In the genomic region with DNA sequence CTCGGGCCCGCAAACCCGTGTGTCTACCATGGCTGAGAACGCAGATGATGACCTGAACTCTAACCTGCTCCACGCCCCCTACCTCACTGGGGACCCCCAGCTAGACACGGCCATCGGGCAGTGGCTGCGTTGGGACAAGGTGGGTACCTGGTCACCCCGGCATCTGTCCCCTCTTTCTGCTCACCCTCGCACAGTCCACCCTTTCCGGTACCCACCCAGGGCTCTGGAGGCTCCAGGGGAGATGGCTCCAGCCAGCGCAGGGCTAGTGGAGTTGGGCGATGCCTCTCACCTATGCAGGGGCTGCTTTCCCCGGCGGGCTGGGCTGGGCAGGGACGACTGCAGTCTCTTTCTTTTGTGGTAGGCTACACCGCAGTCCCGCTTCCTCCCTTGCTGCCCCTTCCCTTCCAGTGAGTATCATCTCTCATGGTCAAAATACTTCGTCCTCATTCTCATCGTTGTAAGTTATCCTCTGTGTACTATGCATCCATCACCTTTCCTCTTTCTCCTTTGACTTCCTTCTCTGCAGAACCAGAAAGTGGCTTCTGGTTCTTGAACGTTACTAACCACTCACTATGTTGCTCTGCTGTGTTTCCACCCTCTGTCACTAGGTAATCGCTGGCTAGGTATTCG, we compare ENCODE assay signal across 8 mouse cellular contexts. TPM values are rescaled to one million over a fixed set of nuclear protein-coding genes. Genes with fewer than 3 reads are reported as not detected.
A peak's percentile ranks its signal among the peaks of the same experiment; 100 is the strongest.
DNase-seq lines count a peak whose midpoint lies in the region; ATAC-seq and TF ChIP-seq lines count a peak whose summit lies in the region.

No protein-coding gene starts in this region.

- no peaks in the 10 kb centered on the region for H3K36me3 ChIP-seq in kidney, embryonic 15.5 days
- H3K36me3 ChIP-seq in ES-E14 (ENCODE audit: control insufficient read depth, insufficient read depth, low read length, poor library complexity, severe bottlenecking) = no peaks in the 10 kb centered on the region
- no peaks in the 10 kb centered on the region for H3K36me3 ChIP-seq in heart, postnatal 0 days (replicated peaks; ENCODE audit: control insufficient read depth, insufficient read depth, low read length)
- no peaks in the 10 kb centered on the region for H3K36me3 ChIP-seq in liver, adult 2 months (ENCODE audit: control insufficient read depth, insufficient read depth, low read length)
- H3K36me3 ChIP-seq in neural tube, embryonic 14.5 days (ENCODE audit: control insufficient read depth, insufficient read depth, low read length) = no peaks in the 10 kb centered on the region

- TF ChIP-seq CTCF in heart, postnatal 0 days (IDR thresholded peaks at IDR 0.05; ENCODE audit: low read depth) = no peak
- no peak for TF ChIP-seq CTCF in liver, adult 2 months (IDR thresholded peaks at IDR 0.05; ENCODE audit: low read depth, low read length)

- H3K9ac ChIP-seq in kidney, embryonic 15.5 days = peak overlapping the region; percentile 63
- peak overlapping the region; percentile 78 for H3K9ac ChIP-seq in ES-E14 (ENCODE audit: insufficient read depth, low read depth, low read length, poor library complexity, severe bottlenecking)
- peak overlapping the region; percentile 66 for H3K9ac ChIP-seq in heart, postnatal 0 days (replicated peaks; ENCODE audit: low read depth, low read length)
- H3K9ac ChIP-seq in liver, adult 2 months (ENCODE audit: low read depth, low read length) = peak overlapping the region; percentile 87
- peak overlapping the region; percentile 84 for H3K9ac ChIP-seq in neural tube, embryonic 14.5 days (replicated peaks; ENCODE audit: low read depth, low read length)

- peak overlapping the region; percentile 98 for H3K4me2 ChIP-seq in kidney, embryonic 15.5 days
- peak overlapping the region; percentile 94 for H3K4me2 ChIP-seq in heart, postnatal 0 days (ENCODE audit: low read depth, low read length)
- H3K4me2 ChIP-seq in neural tube, embryonic 14.5 days (ENCODE audit: low read depth, low read length) = peak overlapping the region; percentile 69

- no peaks in the 10 kb centered on the region for H3K79me2 ChIP-seq in liver, adult 2 months (ENCODE audit: control insufficient read depth, insufficient read depth, low read length)

- H3K9me3 ChIP-seq in kidney, embryonic 15.5 days (replicated peaks) = no peaks in the 10 kb centered on the region
- no peaks in the 10 kb centered on the region for H3K9me3 ChIP-seq in ES-E14 (ENCODE audit: control insufficient read depth, insufficient read depth, low read depth, low read length)
- no peaks in the 10 kb centered on the region for H3K9me3 ChIP-seq in heart, postnatal 0 days (replicated peaks; ENCODE audit: control insufficient read depth, low read length)
- H3K9me3 ChIP-seq in neural tube, embryonic 14.5 days (ENCODE audit: control insufficient read depth, low read length) = no peaks in the 10 kb centered on the region

- peak; percentile 52 for ATAC-seq in kidney, embryonic 15.5 days (replicated peaks; ENCODE audit: low FRiP score)
- peak; percentile 15 for ATAC-seq in heart, postnatal 0 days (ENCODE audit: insufficient read depth, low read depth)
- peak; percentile 66 for ATAC-seq in neural tube, embryonic 14.5 days (ENCODE audit: low read depth)

- peaks cover 2% of the 10 kb centered on the region; the same call in 1 of the 2 replicates for H3K27me3 ChIP-seq in kidney, embryonic 15.5 days
- H3K27me3 ChIP-seq in heart, postnatal 0 days (ENCODE audit: control insufficient read depth, insufficient read depth, low read length) = no peaks in the 10 kb centered on the region
- no peaks in the 10 kb centered on the region for H3K27me3 ChIP-seq in liver, adult 2 months (ENCODE audit: control insufficient read depth, insufficient read depth, low read length)
- H3K27me3 ChIP-seq in neural tube, embryonic 14.5 days (ENCODE audit: control insufficient read depth, insufficient read depth, low read length) = no peaks in the 10 kb centered on the region

- H3K4me3 ChIP-seq in kidney, embryonic 15.5 days (replicated peaks) = peak overlapping the region; percentile 69
- H3K4me3 ChIP-seq in ES-E14 (ENCODE audit: insufficient read depth in 1 of 2, low read depth in 1 of 2, low read length in 2 of 2, poor library complexity in 1 of 2, severe bottlenecking in 1 of 2) = peak overlapping the region; percentile 74 to 82
- H3K4me3 ChIP-seq in heart, postnatal 0 days (ENCODE audit: low read depth, low read length) = peak overlapping the region; percentile 70
- peak overlapping the region; percentile 68 for H3K4me3 ChIP-seq in liver, adult 2 months (ENCODE audit: insufficient read depth, low read depth, low read length)
- H3K4me3 ChIP-seq in neural tube, embryonic 14.5 days (ENCODE audit: low read depth, low read length) = peak overlapping the region; percentile 89

- H3K27ac ChIP-seq in kidney, embryonic 15.5 days = peak overlapping the region; percentile 93
- H3K27ac ChIP-seq in ES-E14 (ENCODE audit: insufficient read depth, low read depth, low read length, poor library complexity, severe bottlenecking) = peak overlapping the region; percentile 2
- H3K27ac ChIP-seq in heart, postnatal 0 days (ENCODE audit: low read depth) = peak overlapping the region; percentile 81
- peak overlapping the region; percentile 49 for H3K27ac ChIP-seq in liver, adult 2 months (replicated peaks; ENCODE audit: insufficient read depth, low read depth, low read length)
- peak overlapping the region; percentile 89 for H3K27ac ChIP-seq in neural tube, embryonic 14.5 days (ENCODE audit: low read depth, low read length)

- no peak for DNase-seq in kidney, adult 9 months
- no peak for DNase-seq in ES-E14 (ENCODE audit: low read depth, low spot score)
- DNase-seq in c-Kit-positive CD71-positive TER-119-positive erythroid progenitor cells, embryonic 14.5 days (ENCODE audit: low spot score) = peak; percentile 25
- no peak for DNase-seq in heart, postnatal 0 days (ENCODE audit: low spot score)
- DNase-seq in liver, adult 2 months (ENCODE audit: extremely low read depth, low read depth, low spot score) = no peak
- no peak for DNase-seq in frontal cortex, adult 2 months (ENCODE audit: extremely low spot score in 1 of 2, low spot score in 1 of 2)

- peaks cover 10% of the 10 kb centered on the region for H3K4me1 ChIP-seq in kidney, embryonic 15.5 days
- no peaks in the 10 kb centered on the region; a peak in 1 of 4 replicates for H3K4me1 ChIP-seq in ES-E14 (ENCODE audit: control insufficient read depth in 2 of 2, insufficient read depth in 2 of 2, low read length in 2 of 2, poor library complexity in 1 of 2)
- H3K4me1 ChIP-seq in heart, postnatal 0 days (ENCODE audit: control insufficient read depth, insufficient read depth) = no peaks in the 10 kb centered on the region
- peaks cover 7% of the 10 kb centered on the region for H3K4me1 ChIP-seq in liver, adult 2 months (ENCODE audit: control insufficient read depth, insufficient read depth, low read length)
- H3K4me1 ChIP-seq in neural tube, embryonic 14.5 days (ENCODE audit: control insufficient read depth, insufficient read depth, low read length) = peaks cover 3% of the 10 kb centered on the region; the same call in 1 of the 2 replicates

- in situ Hi-C loops in ES-E14 (cut with MboI; ENCODE audit: low sequenced_read_pairs in 2 of 2, unreplicated experiment in 2 of 2) = no loop called here

- TF ChIP-seq EP300 in heart, postnatal 0 days (IDR thresholded peaks at IDR 0.05; ENCODE audit: low read depth) = no peak

- 2% methylated on average over 23 of the region's 23 CpGs for whole genome bisulfite sequencing in kidney, embryonic 15.5 days
- WGBS in heart, postnatal 0 days = 2% methylated on average over 23 of the region's 23 CpGs
- 10% methylated on average over 23 of the region's 23 CpGs for WGBS in liver, adult 2 months
- WGBS in neural tube, embryonic 14.5 days = 0% methylated on average over 22 of the region's 23 CpGs

- TF ChIP-seq POLR2A in liver, adult 2 months (IDR thresholded peaks at IDR 0.05; ENCODE audit: extremely low read depth, insufficient read depth, low read length) = no peak

TF ChIP-seq in ES-E14, 5 proteins besides CTCF, POLR2A, EP300 and RAD21:
- TF ChIP-seq CHD2 (IDR thresholded peaks at IDR 0.05; ENCODE audit: low read depth, low read length) = no peak
- TF ChIP-seq ZC3H11A (IDR thresholded peaks at IDR 0.05; ENCODE audit: borderline replicate concordance, low read depth, low read length) = no peak
- TF ChIP-seq MAFK (IDR thresholded peaks at IDR 0.05; ENCODE audit: insufficient read depth, low read depth, low read length) = no peak
- TF ChIP-seq ZNF384 (IDR thresholded peaks at IDR 0.05; ENCODE audit: low read depth, low read length) = no peak
- no peak for TF ChIP-seq HCFC1 (IDR thresholded peaks at IDR 0.05; ENCODE audit: borderline replicate concordance, insufficient read depth, low read length)

RNA-seq across cellular contexts. Expression of gene Pgm2l1, which starts 0.8 kb away (rescaled TPM):
- 3.8 and 4.4 TPM in 2 replicates for polyA plus RNA-seq in kidney, embryonic 15.5 days (2015; fragmentation: Nextera tagmentation; extraction: Ambion mirVana)
- 5.9 and 6.7 TPM in 2 replicates for total RNA-seq in ES-E14 (2012; rRNA removed)
- total RNA-seq in heart, postnatal 0 days (2014; rRNA removed; ENCODE audit: low replicate concordance) = 2.6 and 3.5 TPM in 2 replicates
- 0.56 and 0.89 TPM in 2 replicates for polyA plus RNA-seq in heart, postnatal 0 days (2015; fragmentation: Nextera tagmentation; extraction: Ambion mirVana)
- 3.5 and 3.6 TPM in 2 replicates for total RNA-seq in liver, adult 2 months (2014; rRNA removed)
- 0.59 and 0.65 TPM in 2 replicates for polyA plus RNA-seq in liver, adult 2 months (2012; rRNA removed)
- 31.0 and 38.5 TPM in 2 replicates for polyA plus RNA-seq in neural tube, embryonic 14.5 days (2014; fragmentation: Nextera tagmentation; extraction: Ambion mirVana)
- 67.0 and 70.8 TPM in 2 replicates for polyA plus RNA-seq in frontal cortex, adult 2 months (2012; rRNA removed)

RNA-seq across cellular contexts. Expression of gene Kcne3, which starts 51.7 kb away (rescaled TPM):
- 5.1 and 5.9 TPM in 2 replicates for polyA plus RNA-seq in kidney, embryonic 15.5 days (2015; fragmentation: Nextera tagmentation; extraction: Ambion mirVana)
- total RNA-seq in ES-E14 (2012; rRNA removed) = not detected in 2 replicates
- 0.99 and 33.0 TPM in 2 replicates for total RNA-seq in heart, postnatal 0 days (2014; rRNA removed; ENCODE audit: low replicate concordance)
- 3.3 and 4.2 TPM in 2 replicates for polyA plus RNA-seq in heart, postnatal 0 days (2015; fragmentation: Nextera tagmentation; extraction: Ambion mirVana)
- 1.8 and 4.5 TPM in 2 replicates for total RNA-seq in liver, adult 2 months (2014; rRNA removed)
- 0.78 and 1.6 TPM in 2 replicates for polyA plus RNA-seq in liver, adult 2 months (2012; rRNA removed)
- 0.62 TPM in 1 of 2 replicates, not detected in the other for polyA plus RNA-seq in neural tube, embryonic 14.5 days (2014; fragmentation: Nextera tagmentation; extraction: Ambion mirVana)
- polyA plus RNA-seq in frontal cortex, adult 2 months (2012; rRNA removed) = 0.27 and 0.62 TPM in 2 replicates

RNA-seq across cellular contexts. Expression of gene P4ha3, which starts 57.3 kb away (rescaled TPM):
- 7.7 TPM in 2 replicates for polyA plus RNA-seq in kidney, embryonic 15.5 days (2015; fragmentation: Nextera tagmentation; extraction: Ambion mirVana)
- 0.95 and 2.0 TPM in 2 replicates for total RNA-seq in ES-E14 (2012; rRNA removed)
- total RNA-seq in heart, postnatal 0 days (2014; rRNA removed; ENCODE audit: low replicate concordance) = 5.5 and 10.4 TPM in 2 replicates
- polyA plus RNA-seq in heart, postnatal 0 days (2015; fragmentation: Nextera tagmentation; extraction: Ambion mirVana) = 1.8 and 2.4 TPM in 2 replicates
- not detected in 2 replicates for total RNA-seq in liver, adult 2 months (2014; rRNA removed)
- polyA plus RNA-seq in liver, adult 2 months (2012; rRNA removed) = 0.10 TPM in 2 replicates
- 15.8 and 16.2 TPM in 2 replicates for polyA plus RNA-seq in neural tube, embryonic 14.5 days (2014; fragmentation: Nextera tagmentation; extraction: Ambion mirVana)
- polyA plus RNA-seq in frontal cortex, adult 2 months (2012; rRNA removed) = 4.7 and 4.8 TPM in 2 replicates

Comparison
In these comparisons a context has a peak if more than half of its experiments do, and no peak if none do; other contexts are left out.
1. ATAC-seq: peak in every context shown above with its lines; median percentile 66 in neural tube, embryonic 14.5 days; 52 in kidney, embryonic 15.5 days; 15 in heart, postnatal 0 days.
2. H3K27ac ChIP-seq: peak in every context shown above with its lines; median percentile 93 in kidney, embryonic 15.5 days; 89 in neural tube, embryonic 14.5 days; 81 in heart, postnatal 0 days; 49 in liver, adult 2 months; 2 in ES-E14.